Mouse (Mus musculus) monocyte, adult 2 months (primary cell): ENCODE data around the gene Pgd.
"Not testable (repeated sequence)": the region's sequence is repeated elsewhere in the genome, so short reads cannot be mapped to it uniquely, and the experiment has no call there.

ENCODE experiments used
- DNase-seq, 2 experiments: peaks; one replicate each; pipeline ENCODE4 v3.0.0; 2022; ENCODE audit warnings: low spot score in 2 of 2, low read depth in 1 of 2

The Pgd gene

DNA sequence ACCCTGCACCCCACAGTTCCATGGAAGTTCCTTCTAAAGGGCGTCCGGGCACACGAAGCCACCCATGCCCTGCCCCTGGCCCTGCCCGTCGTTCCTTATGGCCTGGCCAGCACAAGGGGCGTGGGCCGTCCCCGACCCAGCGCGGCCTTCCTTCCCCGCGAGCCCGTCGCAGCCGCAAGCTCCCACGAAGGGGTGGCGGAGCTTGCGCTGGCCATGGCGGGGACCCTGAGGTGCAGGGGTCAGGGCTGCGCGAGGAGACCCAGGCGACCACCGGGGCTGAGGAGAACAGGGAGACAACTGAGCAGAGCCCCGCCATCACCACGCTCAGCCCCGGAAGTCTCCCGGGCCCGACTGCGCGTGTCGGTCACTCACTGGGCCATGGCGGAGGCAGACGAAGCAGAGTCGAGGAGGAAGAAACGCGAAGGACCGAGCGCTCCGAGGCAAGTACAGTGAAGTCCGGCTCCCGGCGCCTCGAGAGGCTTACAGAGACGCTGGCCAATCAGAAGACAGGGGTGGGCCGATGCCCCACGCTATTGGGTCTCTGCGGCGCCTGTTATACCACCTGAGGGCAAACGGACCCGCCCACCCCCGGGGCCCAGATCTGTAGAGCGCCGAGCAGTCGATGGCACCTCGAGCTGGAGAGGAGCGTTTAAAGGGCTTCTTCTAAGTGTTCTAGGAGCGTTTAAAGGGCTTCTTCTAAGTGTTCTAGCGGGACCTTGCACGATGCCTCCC, at the start of gene Pgd:
TSS of gene Pgd (minus strand) at position 557 of the 732 bp plus-strand sequence.
- peak; percentile 84 to 89 for DNase-seq

DNA sequence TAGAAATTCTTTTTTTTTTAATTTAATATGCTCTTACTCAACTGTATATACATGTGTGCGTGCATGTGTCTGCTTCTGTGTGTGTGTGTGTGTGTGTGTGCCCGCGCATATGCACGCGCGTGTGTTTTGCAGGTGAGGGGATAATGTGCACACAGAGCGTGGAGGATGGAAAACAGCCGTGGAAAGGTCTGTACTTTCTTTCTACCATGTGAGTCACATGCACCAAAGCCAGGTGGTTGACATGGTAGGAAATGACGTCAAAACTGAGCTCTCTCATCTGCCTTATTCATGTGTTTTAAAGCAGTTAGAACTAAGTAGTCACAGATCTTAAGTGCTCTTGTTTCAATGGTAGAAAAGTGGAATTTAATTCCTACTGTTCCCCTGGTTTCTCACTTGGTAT, 49.4 kb upstream of the Pgd start:
- no peak for DNase-seq

DNA sequence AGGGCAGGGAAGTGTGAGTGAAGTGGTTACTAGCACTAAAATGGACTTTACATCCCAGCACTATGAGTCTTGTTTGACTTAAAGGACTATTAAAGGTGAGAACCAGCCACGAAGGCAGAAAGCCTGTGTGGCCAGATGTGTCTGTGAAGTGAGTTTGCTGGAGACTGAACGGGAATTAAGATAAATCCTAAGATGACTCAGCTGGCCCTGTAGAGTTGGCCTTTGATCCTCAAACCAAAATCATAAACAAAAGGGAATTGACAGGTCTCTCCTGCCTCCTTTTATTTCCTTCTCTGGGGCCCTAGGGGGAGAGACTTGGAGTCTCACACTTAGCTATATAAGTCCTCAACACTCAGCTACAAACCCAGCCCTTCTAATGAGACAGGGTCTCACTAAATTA, 48.8 kb upstream of the Pgd start:
- no peak for DNase-seq

DNA sequence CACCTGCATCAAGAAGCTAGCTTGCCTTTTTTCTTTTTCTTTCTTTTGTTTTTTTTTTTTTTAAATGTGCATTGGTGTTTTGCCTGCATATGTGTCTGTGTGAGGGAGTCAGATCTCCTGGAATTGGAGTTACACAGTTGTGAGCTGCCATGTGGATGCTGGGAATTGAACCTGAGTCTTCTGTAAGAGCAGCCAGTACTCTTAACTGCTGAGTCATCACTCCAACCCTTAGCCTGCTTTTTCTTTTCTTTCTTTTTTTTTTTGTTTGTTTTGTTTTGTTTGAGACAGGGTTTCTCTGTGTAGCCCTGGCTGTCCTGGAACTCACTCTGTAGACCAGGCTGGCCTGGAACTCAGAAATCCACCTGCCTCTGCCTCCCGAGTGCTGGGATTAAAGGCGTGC, 47.9 kb upstream of the Pgd start:
- not testable (repeated sequence) for DNase-seq

DNA sequence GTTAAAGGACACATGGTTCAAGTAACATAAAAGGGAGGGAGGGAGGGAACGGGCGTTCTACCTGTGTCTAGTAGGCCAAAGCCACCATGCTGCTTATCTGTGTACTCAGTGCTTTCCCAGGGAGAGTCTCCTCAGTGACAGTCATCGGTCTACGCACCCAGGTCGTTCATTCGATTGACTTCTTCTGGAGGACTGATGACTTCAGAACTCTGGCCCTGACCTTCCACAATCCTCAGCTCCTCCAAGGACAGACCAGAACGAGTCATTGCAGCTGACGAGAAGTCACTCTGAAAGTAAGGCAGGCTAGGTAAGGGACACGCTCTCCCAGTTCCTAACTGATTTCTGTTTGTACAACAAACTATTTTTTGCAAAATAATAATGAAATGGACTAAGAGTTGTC, 46.9 kb upstream of the Pgd start:
- DNase-seq, result no peak

DNA sequence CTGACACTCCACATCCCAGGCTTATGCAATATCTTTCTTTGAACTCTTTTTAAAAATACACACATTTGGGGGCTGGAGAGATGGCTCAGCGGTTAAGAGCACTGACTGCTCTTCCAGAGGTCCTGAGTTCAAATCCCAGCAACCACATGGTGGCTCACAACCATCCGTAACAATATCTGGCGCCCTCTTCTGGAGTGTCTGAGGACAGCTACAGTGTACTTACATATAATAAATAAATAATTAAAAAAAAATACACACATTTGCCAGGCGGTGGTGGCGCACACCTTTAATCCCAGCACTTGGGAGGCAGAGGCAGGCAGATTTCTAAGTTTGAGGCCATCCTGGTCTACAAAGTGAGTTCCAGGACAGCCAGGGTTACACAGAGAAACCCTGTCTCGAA, 44.9 kb upstream of the Pgd start:
- DNase-seq, result not testable (repeated sequence)

DNA sequence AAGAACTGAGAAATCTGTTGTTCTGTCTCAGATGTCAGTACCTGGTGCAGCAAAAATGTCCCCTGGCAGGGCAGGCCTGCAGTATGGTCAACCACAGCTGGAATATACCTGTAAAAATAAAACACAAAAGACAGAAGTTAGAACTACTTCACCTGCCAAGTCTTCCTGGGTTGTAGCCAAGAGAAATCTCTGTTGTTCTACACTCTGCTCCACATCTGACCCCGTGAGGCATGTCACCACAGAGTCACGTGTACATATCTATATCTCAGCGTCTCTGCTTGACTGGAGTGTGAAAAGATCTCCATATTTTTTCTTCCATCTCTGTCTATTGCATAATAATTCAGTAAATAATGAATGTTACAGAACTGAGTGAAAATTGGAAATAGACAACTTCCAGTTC, 35.9 kb upstream of the Pgd start:
- no peak for DNase-seq

DNA sequence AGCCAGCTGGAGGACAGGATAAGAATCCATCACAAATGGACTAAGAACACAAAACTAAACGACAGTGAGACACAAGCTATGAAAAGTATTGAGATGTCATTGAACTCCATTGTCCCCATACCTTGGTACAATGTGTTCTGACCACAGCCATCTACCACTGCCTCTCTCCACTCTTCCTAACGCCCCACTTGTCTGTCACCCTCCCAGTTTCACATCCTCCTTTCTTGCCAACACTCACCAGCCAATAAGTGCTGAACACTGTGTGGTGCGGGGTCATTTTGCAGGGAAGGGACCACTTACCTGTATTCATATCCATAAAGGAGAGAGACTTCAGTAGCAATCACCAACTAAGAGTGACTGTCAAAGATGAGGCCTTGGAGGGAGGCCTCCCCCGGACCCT, 34.5 kb upstream of the Pgd start:
- DNase-seq, result peak in 1 of 2 experiments; percentile 13

DNA sequence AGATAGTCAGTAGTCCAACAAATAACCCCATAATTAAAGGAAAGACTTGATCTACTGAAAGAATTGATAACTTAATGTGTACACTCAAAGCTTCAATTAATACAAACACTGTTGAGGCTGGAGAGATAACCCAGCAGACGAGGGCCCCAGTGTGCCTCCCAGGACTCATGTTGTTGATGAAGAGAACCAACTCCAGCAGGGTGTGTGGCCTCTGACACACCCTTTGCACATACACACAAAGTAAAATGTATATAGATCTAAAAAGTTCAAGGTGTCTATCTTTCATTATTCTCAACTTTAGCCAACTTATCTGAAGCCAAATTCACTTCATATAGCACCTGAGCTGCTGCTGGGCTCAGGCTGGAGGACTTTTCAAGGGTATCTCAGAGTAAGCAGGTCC, 30.6 kb upstream of the Pgd start:
- no peak for DNase-seq

DNA sequence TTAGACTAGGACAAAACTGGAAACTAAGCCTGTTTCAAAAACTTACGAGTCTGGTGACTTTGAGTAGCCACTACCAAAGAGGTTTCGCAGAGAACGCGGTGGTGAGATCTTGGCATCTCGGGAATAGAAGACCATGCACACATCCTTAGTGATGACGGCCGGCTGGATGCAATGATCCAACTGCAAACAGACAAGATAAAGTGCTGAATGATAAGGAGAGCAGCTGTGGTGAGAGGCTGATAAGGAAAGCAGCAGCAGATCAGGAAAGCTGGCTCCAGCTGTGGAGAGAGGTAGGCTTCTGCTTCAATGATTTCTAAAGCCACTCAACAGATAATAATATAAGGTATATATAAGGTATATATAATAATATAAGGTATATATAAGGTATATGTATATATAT, 24.5 kb upstream of the Pgd start:
- no peak for DNase-seq

DNA sequence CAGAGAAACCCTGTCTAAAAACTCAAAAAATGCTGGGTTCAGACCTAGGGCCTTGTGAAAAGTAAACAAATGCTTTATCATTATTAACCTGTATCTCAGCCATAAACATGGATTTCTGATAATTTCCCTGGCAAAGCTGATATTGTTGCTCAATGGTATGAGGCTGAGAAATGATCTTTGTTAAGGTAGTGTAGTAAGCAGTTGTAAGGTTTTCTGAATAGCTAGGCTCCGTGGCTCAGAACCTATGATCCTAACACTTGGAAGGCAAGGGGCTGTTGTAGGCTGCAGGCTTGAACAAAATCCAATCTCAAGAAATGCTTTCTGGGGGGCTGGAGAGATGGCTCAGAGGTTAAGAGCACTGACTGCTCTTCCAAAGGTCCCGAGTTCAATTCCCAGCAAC, 22.0 kb upstream of the Pgd start:
- DNase-seq, result no peak

DNA sequence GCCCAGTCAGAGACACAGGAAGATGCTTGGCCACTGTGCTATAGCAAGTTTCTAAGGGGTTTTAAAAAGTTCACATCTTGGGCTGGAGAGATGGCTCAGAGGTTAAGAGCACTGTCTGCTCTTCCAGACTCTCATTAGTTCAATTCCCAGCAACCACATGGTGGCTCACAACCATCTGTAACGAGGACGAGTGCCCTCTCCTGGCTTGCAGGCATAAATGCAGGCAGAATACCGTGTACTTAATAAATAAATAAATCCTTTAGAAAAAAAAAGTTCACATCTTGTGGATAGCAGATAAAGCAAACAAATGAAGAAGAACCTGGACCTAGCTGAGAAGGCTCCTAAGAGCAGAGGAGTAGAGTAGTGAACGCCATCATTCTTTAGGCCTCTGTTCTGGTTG, 16.2 kb upstream of the Pgd start:
- DNase-seq, result no peak

DNA sequence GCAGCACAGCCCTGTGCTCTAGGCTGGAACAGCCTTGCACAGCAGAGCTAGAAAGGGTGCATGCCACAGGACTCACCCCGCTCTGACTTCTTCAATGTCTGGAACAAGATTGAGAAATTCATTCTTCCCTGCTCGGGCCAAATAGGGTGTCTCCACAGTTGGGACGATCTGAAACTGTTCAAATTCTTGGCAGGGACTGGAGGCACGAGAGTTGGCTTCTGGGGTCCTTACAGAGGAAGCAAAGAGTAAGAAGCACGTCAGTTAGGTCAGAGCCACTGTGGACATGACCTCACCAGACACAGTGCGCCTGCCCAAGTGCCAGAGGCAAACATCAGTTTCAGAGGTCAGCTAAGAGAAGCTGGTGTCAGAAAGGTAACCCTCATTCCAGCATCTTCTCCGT, 15.6 kb upstream of the Pgd start:
- DNase-seq, result no peak

DNA sequence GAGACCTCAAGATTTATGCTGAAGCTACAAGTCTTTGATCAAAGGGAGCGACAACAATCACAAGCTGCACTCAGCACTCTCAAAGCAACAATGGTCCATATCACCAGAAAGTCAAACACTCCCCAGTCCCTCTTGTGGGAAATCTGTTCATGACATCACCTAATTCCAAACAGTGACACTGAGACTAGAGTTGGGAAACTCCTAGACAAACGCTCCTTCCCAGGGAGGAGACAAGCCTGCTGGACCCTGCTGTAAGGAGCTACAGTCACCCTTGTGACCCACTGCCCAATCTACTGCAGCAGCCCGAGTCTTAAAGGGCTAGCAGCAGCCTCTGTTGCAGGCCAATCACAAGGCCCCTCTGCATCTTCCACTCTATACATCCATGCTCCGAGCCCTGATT, 13.0 kb upstream of the Pgd start:
- DNase-seq, result no peak

DNA sequence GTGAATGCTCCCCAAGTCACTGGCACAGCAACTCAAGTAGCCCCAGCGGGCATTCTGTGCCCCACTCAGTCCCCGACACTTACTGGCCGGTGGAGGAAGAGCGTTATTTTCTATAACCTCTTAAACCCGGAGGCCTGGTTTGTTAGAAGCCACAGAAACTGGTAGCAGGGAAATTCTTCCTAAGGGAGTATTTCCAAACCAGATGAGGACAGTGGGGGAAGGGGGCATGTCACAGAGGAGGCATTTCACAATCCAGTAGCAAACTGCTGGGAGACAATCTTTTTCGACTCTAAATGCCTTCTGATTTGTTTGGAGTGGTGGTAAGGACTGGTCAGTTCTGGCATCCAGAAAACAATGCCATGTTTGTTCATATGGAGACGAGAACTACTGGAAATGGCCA, 12.6 kb upstream of the Pgd start:
- DNase-seq, result no peak

DNA sequence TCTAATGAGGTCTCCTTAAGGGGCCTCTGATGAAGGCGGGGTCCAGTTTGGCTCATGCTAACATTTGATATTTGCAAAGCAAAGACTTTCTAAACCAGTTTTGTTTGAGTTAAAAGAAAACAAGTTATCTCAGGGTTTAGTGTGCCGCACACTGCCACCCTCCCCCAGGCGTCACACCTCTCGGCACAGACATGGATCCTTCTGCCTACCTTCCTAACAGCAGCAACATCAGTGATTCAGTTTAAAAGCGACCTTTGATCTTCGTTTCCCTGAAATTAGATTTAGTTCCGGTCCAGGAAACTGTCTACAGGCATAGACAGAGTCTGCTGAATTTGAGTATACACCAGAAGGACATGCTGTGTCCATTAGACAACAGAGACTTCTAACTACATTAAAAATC, 11.8 kb upstream of the Pgd start:
- no peak for DNase-seq

DNA sequence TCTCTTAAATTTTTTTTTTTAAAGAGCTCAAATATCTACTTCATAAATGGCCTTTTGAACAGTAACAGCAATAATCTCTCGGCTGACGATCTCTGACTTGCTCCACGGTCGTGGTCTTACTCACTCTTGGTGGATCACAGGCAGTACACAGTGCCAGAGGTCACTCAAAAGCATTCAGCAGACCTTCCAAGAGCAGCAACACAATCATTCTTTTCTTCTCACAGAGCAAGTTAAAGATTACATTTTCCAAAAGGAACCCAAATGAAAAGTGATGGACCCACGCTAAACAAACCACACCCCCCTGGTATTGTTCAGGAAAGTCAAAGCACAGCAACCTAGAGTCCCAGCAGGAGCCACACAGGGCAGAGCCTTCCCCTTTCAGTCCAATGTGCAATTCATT, 10.5 kb upstream of the Pgd start:
- no peak for DNase-seq

DNA sequence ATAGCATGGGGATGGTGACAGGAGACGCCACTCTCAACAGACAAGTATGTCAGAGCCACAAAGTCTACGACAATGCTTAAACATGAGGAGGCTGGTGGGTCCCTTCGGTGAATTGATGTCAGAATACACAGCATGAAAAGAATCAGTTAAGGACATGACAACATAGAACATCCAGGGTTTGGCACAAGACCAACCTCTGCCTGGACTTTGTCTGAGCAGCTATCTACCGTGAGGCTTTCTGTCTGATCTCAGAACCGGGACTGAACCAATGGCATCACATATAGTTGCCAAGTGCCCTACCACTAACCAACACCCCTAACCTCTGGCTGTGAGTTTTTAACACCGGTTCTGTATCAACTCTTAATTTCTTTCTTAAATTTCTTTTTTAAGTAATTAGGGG, 10.1 kb upstream of the Pgd start:
- DNase-seq, result no peak

DNA sequence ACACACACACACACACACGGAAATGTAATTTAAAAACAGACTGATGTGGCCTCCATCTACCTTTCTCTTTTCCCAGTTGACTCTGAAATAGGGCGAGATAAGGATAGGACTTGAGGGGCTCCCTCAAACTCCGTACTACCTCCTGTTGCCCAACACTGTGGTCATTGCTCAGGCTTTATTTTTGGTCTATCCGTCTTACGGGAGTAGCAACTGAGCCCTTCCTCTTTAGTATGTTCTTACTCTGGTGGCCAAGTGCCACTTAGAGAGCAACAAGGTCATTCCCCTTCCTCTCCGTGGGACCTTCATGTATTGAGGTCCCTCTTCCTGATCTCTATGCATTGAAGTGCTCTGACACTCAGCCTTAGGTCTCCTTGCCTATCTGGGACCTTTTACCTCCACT, 7.1 kb upstream of the Pgd start:
- no peak for DNase-seq

DNA sequence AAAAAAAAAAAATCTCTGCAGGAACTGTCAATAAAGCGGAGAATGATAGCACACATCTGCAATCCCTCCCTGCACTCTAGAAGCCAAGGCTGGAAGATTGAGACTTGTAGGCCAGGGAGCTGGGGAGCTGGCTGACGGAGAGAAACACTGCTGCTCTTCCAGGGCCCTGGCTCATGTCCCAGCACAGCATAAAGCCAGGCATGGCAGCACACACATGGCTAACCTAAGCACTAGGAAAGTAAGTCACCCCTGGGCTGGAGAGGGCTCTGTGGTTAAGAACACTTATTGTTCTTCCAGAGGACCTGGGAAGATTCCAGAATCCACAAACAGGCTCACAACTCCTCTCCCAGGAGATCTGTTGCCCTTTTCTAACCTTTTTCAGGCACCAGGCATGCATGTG, 6.1 kb upstream of the Pgd start:
- no peak for DNase-seq

DNA sequence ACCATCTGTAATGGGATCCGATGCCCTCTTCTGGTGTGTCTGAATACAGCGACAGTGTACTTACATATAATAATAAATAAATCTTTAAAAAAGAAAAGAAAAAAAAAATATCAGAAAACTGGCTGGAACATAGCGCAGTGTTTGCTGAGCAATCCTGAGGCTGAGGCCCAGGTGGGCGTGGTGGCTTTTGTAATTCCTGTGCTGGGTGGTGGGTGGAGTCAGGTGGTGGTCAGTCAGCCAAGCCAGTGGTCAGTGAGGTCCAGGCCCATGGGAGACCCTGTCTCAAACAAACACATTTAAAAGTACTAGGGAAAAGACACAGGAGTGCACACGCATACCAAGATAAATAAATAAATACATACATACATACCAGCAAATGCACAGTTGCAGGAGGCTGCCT, 5.5 kb upstream of the Pgd start:
- no peak for DNase-seq

DNA sequence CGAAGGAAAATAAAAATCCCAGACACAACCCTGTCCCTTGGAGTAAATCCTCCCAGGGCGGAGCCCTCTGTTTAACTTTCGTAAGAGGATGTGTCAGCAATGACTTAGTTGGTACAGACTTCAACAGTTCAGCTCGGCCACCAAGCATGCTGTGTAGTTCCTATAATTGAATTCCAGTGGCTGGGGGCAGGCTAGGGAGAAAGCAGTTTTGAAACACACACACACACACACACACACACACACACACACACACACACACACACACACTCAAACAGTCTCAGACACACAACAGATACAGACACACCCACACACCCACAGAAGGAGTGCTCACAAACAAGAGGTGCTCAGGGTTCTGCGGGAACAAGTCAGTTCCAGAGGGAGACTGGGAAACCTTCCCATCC, 5.0 kb upstream of the Pgd start:
- peak; percentile 37 to 64 for DNase-seq

DNA sequence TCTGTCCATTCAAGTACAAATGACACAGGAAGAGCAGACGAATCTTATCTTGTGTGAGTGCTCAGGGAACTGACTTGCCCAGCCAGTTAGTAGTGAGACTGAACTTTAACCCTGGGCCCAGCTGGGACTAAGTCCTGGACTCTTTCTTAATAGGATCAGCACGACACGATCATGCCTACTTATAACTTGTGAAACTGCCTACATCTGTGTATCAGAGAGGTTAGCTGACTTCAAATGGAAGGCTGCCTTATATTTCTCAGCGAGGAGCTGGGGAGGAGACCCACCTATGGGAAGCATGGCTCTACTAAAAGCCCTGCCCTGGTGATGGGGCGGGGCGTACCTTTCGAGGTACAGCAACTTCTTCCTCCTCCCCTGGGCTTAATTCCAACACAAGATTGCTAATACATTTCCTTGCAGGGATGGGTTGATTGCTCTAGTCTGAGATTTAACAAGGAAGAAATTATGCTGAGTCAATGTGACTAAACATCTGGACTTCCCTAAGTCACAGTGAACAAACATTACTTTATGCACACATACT, 3.9 kb upstream of the Pgd start:
- no peak for DNase-seq
